ENCODE assay signal across 26 mouse cellular contexts in the genomic region with DNA sequence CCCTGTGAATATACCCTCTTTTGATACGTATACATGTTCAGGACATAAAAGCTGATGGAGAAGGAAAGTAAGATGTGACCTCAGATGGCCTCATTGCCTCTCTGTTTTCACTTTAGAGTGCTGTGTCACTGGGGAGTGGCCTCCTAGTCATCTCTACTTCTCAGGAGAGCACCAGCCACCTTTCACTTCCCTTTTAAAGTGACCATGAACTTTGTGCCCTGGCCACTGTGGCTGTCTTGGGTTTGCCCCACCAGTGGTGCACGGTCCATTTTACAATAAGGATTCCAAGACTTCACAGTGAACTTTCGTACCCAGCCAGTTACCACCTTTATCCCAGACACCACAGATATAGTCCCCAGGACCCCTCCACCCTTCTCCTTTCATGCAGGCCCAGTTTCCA. TPM values are rescaled to one million over a fixed set of nuclear protein-coding genes. Genes with fewer than 3 reads are reported as not detected.
DNase-seq lines count a peak whose midpoint lies in the region; ATAC-seq and TF ChIP-seq lines count a peak whose summit lies in the region.
"Had no signal": no experiment of that assay in that cellular context is flagged by ENCODE, and none has a peak within 500 bp of the region (broad histone marks: within the 10 kb centered on the region; RNA-seq: fewer than 3 reads in every experiment).

No protein-coding gene starts in this region.

- WGBS in intestine, embryonic 15.5 days: 90% methylated on average over 3 of the region's 3 CpGs

- intact Hi-C loops in left cerebral cortex, adult 2 months (cut with DNase I): no loop called here

- no peaks in the 10 kb centered on the region for H3K36me3 ChIP-seq in intestine, embryonic 15.5 days
- H3K36me3 ChIP-seq: embryonic facial prominence, embryonic 13.5 days; forebrain, embryonic 10.5 days; forebrain, embryonic 15.5 days; G1E; hindbrain, embryonic 13.5 days; limb, embryonic 12.5 days; lung, embryonic 15.5 days had no signal

- H3K9ac ChIP-seq in intestine, embryonic 15.5 days: no peak overlapping the region
- H3K9ac ChIP-seq: embryonic facial prominence, embryonic 13.5 days; forebrain, embryonic 15.5 days; hindbrain, embryonic 13.5 days; limb, embryonic 12.5 days; lung, embryonic 15.5 days had no signal

- no peaks in the 10 kb centered on the region for H3K27me3 ChIP-seq in intestine, embryonic 15.5 days (replicated peaks)
- H3K27me3 ChIP-seq: embryonic facial prominence, embryonic 13.5 days; forebrain, embryonic 15.5 days; hindbrain, embryonic 13.5 days; limb, embryonic 12.5 days; lung, embryonic 15.5 days had no signal

- no peaks in the 10 kb centered on the region for H3K9me3 ChIP-seq in intestine, embryonic 15.5 days
- H3K9me3 ChIP-seq: embryonic facial prominence, embryonic 13.5 days; forebrain, embryonic 10.5 days; forebrain, embryonic 15.5 days; hindbrain, embryonic 13.5 days; limb, embryonic 12.5 days; lung, embryonic 15.5 days had no signal

- H3K4me2 ChIP-seq in intestine, embryonic 15.5 days (replicated peaks): no peak overlapping the region
- H3K4me2 ChIP-seq: embryonic facial prominence, embryonic 13.5 days; forebrain, embryonic 15.5 days; heart, embryonic 11.5 days; hindbrain, embryonic 13.5 days; limb, embryonic 12.5 days; liver, embryonic 11.5 days; lung, embryonic 15.5 days had no signal

- peak; percentile 73 for DNase-seq in heart, adult 11 months
- no peak for DNase-seq in heart, adult 8-10 months (ENCODE audit: low spot score)
- peak; percentile 10 to 20 for DNase-seq in monocyte, adult 2 months (ENCODE audit: low read depth in 1 of 2, low spot score in 2 of 2)
- no peak for DNase-seq in cerebellum, postnatal 25 days
- DNase-seq in heart, adult 9 months (ENCODE audit: low spot score in 2 of 2): no peak
- DNase-seq in left cerebral cortex, adult 2 months (ENCODE audit: extremely low spot score in 1 of 2, low spot score in 2 of 2): no peak
- DNase-seq: adrenal gland, adult 8-10 months; cerebellum, adult 8-10 months; cerebellum, postnatal 36 days; gastrocnemius, adult 2 months; heart, postnatal 36 days; kidney, adult 2 months; kidney, postnatal 36 days; lung, postnatal 4 days; midbrain, embryonic 14.5 days had no signal

- no peak overlapping the region for H3K4me3 ChIP-seq in intestine, embryonic 15.5 days (replicated peaks)
- no peak overlapping the region for H3K4me3 ChIP-seq in left cerebral cortex, adult 2 months
- H3K4me3 ChIP-seq: embryonic facial prominence, embryonic 13.5 days; forebrain, embryonic 10.5 days; forebrain, embryonic 15.5 days; gastrocnemius, adult 2 months; hindbrain, embryonic 13.5 days; limb, embryonic 12.5 days; lung, embryonic 15.5 days had no signal

- TF ChIP-seq CTCF in left cerebral cortex, adult 2 months (IDR thresholded peaks at IDR 0.05): no peak

- peak; percentile 43; the same call in 1 of the 2 replicates for ATAC-seq in intestine, embryonic 15.5 days
- ATAC-seq: forebrain, embryonic 15.5 days had no signal

- H3K27ac ChIP-seq in intestine, embryonic 15.5 days: no peak overlapping the region
- H3K27ac ChIP-seq in left cerebral cortex, adult 2 months: no peak overlapping the region
- H3K27ac ChIP-seq: embryonic facial prominence, embryonic 13.5 days; forebrain, embryonic 10.5 days; forebrain, embryonic 15.5 days; gastrocnemius, adult 2 months; hindbrain, embryonic 13.5 days; limb, embryonic 12.5 days; lung, embryonic 15.5 days had no signal

- no peaks in the 10 kb centered on the region for H3K4me1 ChIP-seq in intestine, embryonic 15.5 days (replicated peaks)
- H3K4me1 ChIP-seq: embryonic facial prominence, embryonic 13.5 days; forebrain, embryonic 10.5 days; forebrain, embryonic 15.5 days; limb, embryonic 12.5 days; lung, embryonic 15.5 days had no signal

RNA-seq across cellular contexts. Expression of gene Tox3, which starts 29.9 kb away (rescaled TPM):
- total RNA-seq in heart, adult 8-10 months (2022): 1 to 10 TPM; 1.9 to 2.7 (median 2.3) TPM
- 4.8 and 7.0 TPM in 2 replicates for polyA plus RNA-seq in intestine, embryonic 15.5 days (2015; fragmentation: Nextera tagmentation; extraction: Ambion mirVana)
- total RNA-seq in left cerebral cortex, adult 2 months (2021): 10 to 100 TPM; 20.7 to 23.2 TPM
- total RNA-seq: G1E had no signal
- polyA plus RNA-seq: C2C12, G1E had no signal

Comparison
In these comparisons a context has a peak if more than half of its experiments do, and no peak if none do; other contexts are left out.
1. DNase-seq: peak in heart, adult 11 months (single experiment) and monocyte, adult 2 months (2 of 2); none in heart, adult 8-10 months (single experiment), cerebellum, postnatal 25 days (0 of 2), heart, adult 9 months (0 of 2) and left cerebral cortex, adult 2 months (0 of 2).
2. RNA of gene Tox3, which starts 29.9 kb away (total RNA-seq): 20.7 to 23.2 TPM in left cerebral cortex, adult 2 months; 1.9 to 2.7 TPM in heart, adult 8-10 months; every median in the first group is over 4 times any median in the second.